Mouse (Mus musculus) MEL (cell line): ENCODE data around the gene Gcdh.

Experiments used
- CHD2 ChIP-seq: IDR thresholded peaks from 2 replicates; pipeline ENCODE4 v1.6.1; 2011; ENCODE audit warnings: low read length, improper control_type of control experiment
- EP300 ChIP-seq, 2 experiments: IDR thresholded peaks; 2 replicates each; pipeline ENCODE4 v1.6.1; 2011; ENCODE audit warnings: improper control_type of control experiment in 2 of 2, low read length in 2 of 2, low read depth in 1 of 2, mild to moderate bottlenecking in 1 of 2
- MAFK ChIP-seq: IDR thresholded peaks from 2 replicates; pipeline ENCODE4 v1.6.1; 2011; ENCODE audit warnings: low read depth, mild to moderate bottlenecking, low read length, improper control_type of control experiment, borderline replicate concordance
- MEF2A ChIP-seq: IDR thresholded peaks from 2 replicates; pipeline ENCODE4 v1.6.1; 2014; ENCODE audit warnings: low read depth, mild to moderate bottlenecking, inconsistent platforms, low read length, improper control_type of control experiment; ENCODE audit not compliant: poor library complexity, insufficient replicate concordance, severe bottlenecking; ENCODE audit errors: extremely low read depth
- POLR2A ChIP-seq, 2 experiments: IDR thresholded peaks; 2 replicates each; pipeline ENCODE4 v1.6.1; 2011 to 2012; ENCODE audit warnings: low read length in 2 of 2, mild to moderate bottlenecking in 2 of 2, control low read depth in 1 of 2, improper control_type of control experiment in 1 of 2, low read depth in 1 of 2, moderate library complexity in 1 of 2; ENCODE audit not compliant: control insufficient read depth in 1 of 2, insufficient read depth in 1 of 2, poor library complexity in 1 of 2
- POLR2AphosphoS5 ChIP-seq: IDR thresholded peaks from 2 replicates; pipeline ENCODE4 v1.6.1; 2012; ENCODE audit warnings: low read depth, borderline replicate concordance, mild to moderate bottlenecking, inconsistent platforms, low read length, moderate library complexity, mixed read lengths
- TCF12 ChIP-seq: IDR thresholded peaks from 2 replicates; pipeline ENCODE4 v1.6.1; 2014; ENCODE audit warnings: low read depth, mild to moderate bottlenecking, inconsistent platforms, low read length, improper control_type of control experiment, moderate library complexity
- ZC3H11A ChIP-seq: IDR thresholded peaks from 2 replicates; pipeline ENCODE4 v1.6.1; 2012; ENCODE audit warnings: low read depth, mild to moderate bottlenecking, inconsistent platforms, low read length, improper control_type of control experiment
- ZKSCAN1 ChIP-seq: IDR thresholded peaks from 2 replicates; pipeline ENCODE4 v1.6.1; 2012; ENCODE audit warnings: low read depth, mild to moderate bottlenecking, inconsistent platforms, low read length, improper control_type of control experiment, moderate library complexity

DNA sequence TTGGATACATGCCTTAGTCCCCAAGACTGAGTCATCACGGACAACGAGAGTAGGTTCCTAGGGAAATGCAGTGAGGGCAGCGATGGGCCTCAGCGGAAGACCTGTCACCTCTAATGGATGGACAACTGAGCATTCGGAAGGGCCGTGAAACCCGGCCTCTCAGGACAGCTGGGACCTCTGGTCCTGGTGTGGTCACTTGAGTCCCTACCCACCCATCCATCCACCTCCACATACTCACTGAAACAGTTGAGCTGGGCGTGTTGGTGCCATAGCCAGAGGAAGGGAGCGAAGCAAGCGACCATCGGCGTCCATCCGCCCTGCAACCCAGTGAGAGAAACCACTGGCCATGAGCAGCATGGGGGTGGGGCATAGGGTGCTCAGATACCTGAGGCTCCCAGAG is 36.9 kb upstream of the Gcdh start:
- no peak for TF ChIP-seq POLR2A (IDR thresholded peaks at IDR 0.05; ENCODE audit: control insufficient read depth in 1 of 2, insufficient read depth in 1 of 2, low read depth in 1 of 2, low read length in 2 of 2, poor library complexity in 1 of 2)
- no peak for TF ChIP-seq CHD2
- TF ChIP-seq ZC3H11A: no peak
- no peak for TF ChIP-seq EP300 (IDR thresholded peaks at IDR 0.05; ENCODE audit: low read depth in 1 of 2, low read length in 2 of 2)
- TF ChIP-seq ZKSCAN1: no peak
- no peak for TF ChIP-seq POLR2AphosphoS5
- TF ChIP-seq TCF12: no peak
- no peak for TF ChIP-seq MAFK
- TF ChIP-seq MEF2A: no peak
